Comparison of ENCODE assay signal across 8 mouse cellular contexts in the genomic region with DNA sequence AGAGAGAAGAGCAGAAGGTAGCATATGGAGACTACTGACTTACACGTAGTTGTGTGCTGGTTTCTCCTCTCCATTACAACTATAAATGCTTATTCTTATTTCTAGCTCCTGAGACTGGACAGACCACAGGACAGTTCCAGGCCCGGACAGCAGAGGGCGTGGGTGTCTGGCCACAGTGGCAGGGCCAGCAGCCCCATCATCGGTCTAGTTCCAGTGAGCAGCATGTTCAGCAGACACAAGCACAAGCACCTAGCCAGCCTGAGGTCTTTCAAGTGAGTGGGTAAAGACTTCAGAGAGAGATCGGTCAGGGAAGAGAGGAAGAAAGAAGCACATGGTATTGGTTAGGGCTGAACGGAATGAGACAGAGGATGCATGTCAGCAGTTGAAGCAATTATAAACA. TPM values are rescaled to one million over a fixed set of nuclear protein-coding genes. Genes with fewer than 3 reads are reported as not detected.
DNase-seq lines count a peak whose midpoint lies in the region; ATAC-seq and TF ChIP-seq lines count a peak whose summit lies in the region.

No protein-coding gene starts in this region.

- no peaks in the 10 kb centered on the region for H3K27me3 ChIP-seq in hindbrain, embryonic 11.5 days (ENCODE audit: control insufficient read depth, insufficient read depth, low read length)
- no peaks in the 10 kb centered on the region for H3K27me3 ChIP-seq in hindbrain, embryonic 12.5 days
- H3K27me3 ChIP-seq in ES-Bruce4 (ENCODE audit: control insufficient read depth, insufficient read depth, low read length, poor library complexity, severe bottlenecking) = no peaks in the 10 kb centered on the region
- no peaks in the 10 kb centered on the region for H3K27me3 ChIP-seq in cerebellum, adult 2 months (ENCODE audit: control insufficient read depth, insufficient read depth, low read length)
- no peaks in the 10 kb centered on the region for H3K27me3 ChIP-seq in thymus, adult 2 months (ENCODE audit: control insufficient read depth, insufficient read depth, low read length)

- H3K36me3 ChIP-seq in hindbrain, embryonic 11.5 days (ENCODE audit: control insufficient read depth, insufficient read depth, low read length) = peaks cover 12% of the 10 kb centered on the region; the same call in 1 of the 2 replicates
- H3K36me3 ChIP-seq in hindbrain, embryonic 12.5 days = peaks cover 60% of the 10 kb centered on the region
- H3K36me3 ChIP-seq in ES-Bruce4 (ENCODE audit: control insufficient read depth, insufficient read depth, low read length, poor library complexity, severe bottlenecking) (peaks cover 41% of the 10 kb centered on the region), macrophage (ENCODE audit: inconsistent target) (peaks cover 30% of the 10 kb centered on the region)
- H3K36me3 ChIP-seq in thymus, adult 2 months (ENCODE audit: control insufficient read depth, insufficient read depth, low read length) = peaks cover 57% of the 10 kb centered on the region

- H3K4me1 ChIP-seq in hindbrain, embryonic 11.5 days (replicated peaks; ENCODE audit: control insufficient read depth, insufficient read depth, low read length) = no peaks in the 10 kb centered on the region
- H3K4me1 ChIP-seq in hindbrain, embryonic 12.5 days = no peaks in the 10 kb centered on the region
- H3K4me1 ChIP-seq in ES-Bruce4 (ENCODE audit: control insufficient read depth, insufficient read depth, low read length) = no peaks in the 10 kb centered on the region
- H3K4me1 ChIP-seq in cerebellum, adult 2 months (ENCODE audit: control insufficient read depth, insufficient read depth, low read length) = no peaks in the 10 kb centered on the region
- no peaks in the 10 kb centered on the region for H3K4me1 ChIP-seq in thymus, adult 2 months (replicated peaks; ENCODE audit: control insufficient read depth, insufficient read depth, low read length)

- no peak overlapping the region for H3K27ac ChIP-seq in hindbrain, embryonic 11.5 days (ENCODE audit: low read depth, low read length)
- H3K27ac ChIP-seq in hindbrain, embryonic 12.5 days = no peak overlapping the region
- H3K27ac ChIP-seq in ES-Bruce4 (ENCODE audit: insufficient read depth, low read length) (no peak overlapping the region), macrophage (peak overlapping the region; percentile 72)
- H3K27ac ChIP-seq in cerebellum, adult 2 months (ENCODE audit: insufficient read depth, low read length) = no peak overlapping the region
- no peak overlapping the region for H3K27ac ChIP-seq in thymus, adult 2 months (ENCODE audit: control insufficient read depth, insufficient read depth, low read length)

- no peak for ATAC-seq in hindbrain, embryonic 11.5 days (ENCODE audit: low FRiP score)
- ATAC-seq in hindbrain, embryonic 12.5 days (ENCODE audit: low FRiP score) = no peak

- H3K9ac ChIP-seq in hindbrain, embryonic 11.5 days (ENCODE audit: low read depth, low read length) = no peak overlapping the region
- H3K9ac ChIP-seq in hindbrain, embryonic 12.5 days = no peak overlapping the region
- H3K9ac ChIP-seq in ES-Bruce4 (ENCODE audit: low read depth, poor library complexity, severe bottlenecking) = no peak overlapping the region

- peak; percentile 70 for DNase-seq in hindbrain, embryonic 11.5 days (ENCODE audit: low spot score)
- peak; percentile 46 to 64 for DNase-seq in cerebellum, adult 2 months
- peak; percentile 15 to 28 for DNase-seq in frontal cortex, postnatal 14 days (ENCODE audit: low spot score in 2 of 2)
- DNase-seq in layer of hippocampus, postnatal 14 days (ENCODE audit: low spot score in 2 of 2) = peak; percentile 34 to 36
- DNase-seq in thymus, adult 2 months = peak; percentile 39

- TF ChIP-seq CTCF in ES-Bruce4 (IDR thresholded peaks at IDR 0.05; ENCODE audit: low read depth, low read length) = peak; percentile 89
- peak; percentile 76 for TF ChIP-seq CTCF in cerebellum, adult 2 months (IDR thresholded peaks at IDR 0.05; ENCODE audit: borderline replicate concordance, insufficient read depth, low read depth, low read length)
- TF ChIP-seq CTCF in thymus, adult 2 months (IDR thresholded peaks at IDR 0.05; ENCODE audit: borderline replicate concordance, control insufficient read depth, extremely low read depth, insufficient read depth, low read length, poor library complexity) = no peak

- no peaks in the 10 kb centered on the region for H3K79me2 ChIP-seq in macrophage (ENCODE audit: inconsistent target)

- no peaks in the 10 kb centered on the region for H3K9me3 ChIP-seq in hindbrain, embryonic 11.5 days (ENCODE audit: control insufficient read depth, low read length)
- no peaks in the 10 kb centered on the region for H3K9me3 ChIP-seq in hindbrain, embryonic 12.5 days (replicated peaks)
- no peaks in the 10 kb centered on the region for H3K9me3 ChIP-seq in ES-Bruce4 (replicated peaks; ENCODE audit: control insufficient read depth, insufficient read depth, low read length, poor library complexity, severe bottlenecking)

- H3K4me2 ChIP-seq in hindbrain, embryonic 11.5 days (replicated peaks; ENCODE audit: low read depth, low read length) = no peak overlapping the region
- no peak overlapping the region for H3K4me2 ChIP-seq in hindbrain, embryonic 12.5 days (replicated peaks)

- 62% methylated on average over 6 of the region's 6 CpGs for WGBS in hindbrain, embryonic 11.5 days
- WGBS in hindbrain, embryonic 12.5 days = 64% methylated on average over 6 of the region's 6 CpGs
- 47% methylated on average over 6 of the region's 6 CpGs for whole genome bisulfite sequencing in cerebellum, adult 2 months
- WGBS in macrophage (ENCODE audit: missing documents) = 59% methylated on average over 6 of the region's 6 CpGs
- 65% methylated on average over 6 of the region's 6 CpGs for WGBS in thymus, adult 2 months

- TF ChIP-seq POLR2A in ES-Bruce4 (IDR thresholded peaks at IDR 0.05; ENCODE audit: insufficient read depth, low read length) = no peak
- no peak for TF ChIP-seq POLR2A in cerebellum, adult 2 months (IDR thresholded peaks at IDR 0.05; ENCODE audit: borderline replicate concordance, insufficient read depth, low read length)
- TF ChIP-seq POLR2A in thymus, adult 2 months (IDR thresholded peaks at IDR 0.05; ENCODE audit: control insufficient read depth, extremely low read depth, insufficient read depth, low read length, poor library complexity) = no peak

- no peak for TF ChIP-seq EP300 in ES-Bruce4 (IDR thresholded peaks at IDR 0.05; ENCODE audit: insufficient read depth, low read depth, low read length)

- no peak overlapping the region for H3K4me3 ChIP-seq in hindbrain, embryonic 11.5 days (ENCODE audit: low read depth, low read length)
- H3K4me3 ChIP-seq in hindbrain, embryonic 12.5 days = no peak overlapping the region
- no peak overlapping the region for H3K4me3 ChIP-seq in ES-Bruce4 (ENCODE audit: low read depth, low read length)
- no peak overlapping the region for H3K4me3 ChIP-seq in cerebellum, adult 2 months (replicated peaks; ENCODE audit: insufficient read depth, low read depth, low read length)
- H3K4me3 ChIP-seq in macrophage (ENCODE audit: inconsistent target) = no peak overlapping the region
- H3K4me3 ChIP-seq in thymus, adult 2 months (ENCODE audit: control insufficient read depth, insufficient read depth, low read length) = no peak overlapping the region

RNA-seq across cellular contexts. Expression of gene Ctsk, which starts 4.7 kb away (rescaled TPM):
- 10.3 and 10.9 TPM in 2 replicates for polyA plus RNA-seq in hindbrain, embryonic 11.5 days (2014; fragmentation: Nextera tagmentation; extraction: Ambion mirVana)
- polyA plus RNA-seq in hindbrain, embryonic 12.5 days (2016; fragmentation: Nextera tagmentation; extraction: Ambion mirVana) = 18.3 and 20.2 TPM in 2 replicates
- polyA plus RNA-seq in ES-Bruce4 (2011; ENCODE audit: insufficient read depth, insufficient read length, low read depth, missing spikeins) = not detected in 2 replicates
- polyA plus RNA-seq in cerebellum, adult 2 months (2012; rRNA removed) = 4.0 and 4.4 TPM in 2 replicates
- total RNA-seq in layer of hippocampus, postnatal 14 days (2021) = 1 to 10 TPM; 7.1 to 8.0 TPM
- total RNA-seq in macrophage (2018; cell fraction: chromatin; rRNA removed) = 1 to 10 TPM in 19 of 26 experiments, under 1 TPM in 5, not detected in 2; 0.41 to 9.2 (median 2.1) TPM
- 1 to 10 TPM; 1.6 to 5.8 (median 3.4) TPM for total RNA-seq in macrophage (2018; cell fraction: cytosol; rRNA removed)
- total RNA-seq in macrophage (2018; cell fraction: nucleus; rRNA removed) = 1 to 10 TPM; 1.2 to 8.9 (median 3.6) TPM
- 4.6 to 5.0 TPM (median 4.8 TPM) in 3 replicates for polyA plus RNA-seq in macrophage (2018)
- 2.0 and 2.5 TPM in 2 replicates for polyA plus RNA-seq in thymus, adult 2 months (2012; rRNA removed)

RNA-seq across cellular contexts. Expression of gene Ctss, which starts 32.2 kb away (rescaled TPM):
- 11.3 and 12.3 TPM in 2 replicates for polyA plus RNA-seq in hindbrain, embryonic 11.5 days (2014; fragmentation: Nextera tagmentation; extraction: Ambion mirVana)
- polyA plus RNA-seq in hindbrain, embryonic 12.5 days (2016; fragmentation: Nextera tagmentation; extraction: Ambion mirVana) = 9.3 and 12.0 TPM in 2 replicates
- polyA plus RNA-seq in ES-Bruce4 (2011; ENCODE audit: insufficient read depth, insufficient read length, low read depth, missing spikeins) = not detected in 2 replicates
- polyA plus RNA-seq in cerebellum, adult 2 months (2012; rRNA removed) = 39.2 and 43.0 TPM in 2 replicates
- 10 to 100 TPM; 32.3 to 35.9 TPM for total RNA-seq in layer of hippocampus, postnatal 14 days (2021)
- 100 to 1,000 TPM; 123 to 423 (median 235) TPM for total RNA-seq in macrophage (2018; cell fraction: chromatin; rRNA removed)
- 1,000 to 10,000 TPM; 2,639 to 4,991 (median 3,753) TPM for total RNA-seq in macrophage (2018; cell fraction: cytosol; rRNA removed)
- total RNA-seq in macrophage (2018; cell fraction: nucleus; rRNA removed) = 1,000 to 10,000 TPM in 25 of 26 experiments, 100 to 1,000 TPM in 1; 662 to 5,760 (median 3,354) TPM
- polyA plus RNA-seq in macrophage (2018) = 4,472 to 5,209 TPM (median 4,886 TPM) in 3 replicates
- 48.5 and 70.6 TPM in 2 replicates for polyA plus RNA-seq in thymus, adult 2 months (2012; rRNA removed)

Comparison
In these comparisons a context has a peak if more than half of its experiments do, and no peak if none do; other contexts are left out.
1. RNA of gene Ctss, which starts 32.2 kb away (polyA plus RNA-seq): 4,472 to 5,209 TPM in macrophage; 48.5 to 70.6 TPM in thymus, adult 2 months, 39.2 to 43.0 TPM in cerebellum, adult 2 months, 11.3 to 12.3 TPM in hindbrain, embryonic 11.5 days, 9.3 to 12.0 TPM in hindbrain, embryonic 12.5 days and not detected in ES-Bruce4; every median in the first group is over 10 times any median in the second.
2. Peak in every context shown above with its lines, with median percentiles within 50 percentile points of each other: DNase-seq.